Mouse (Mus musculus): ENCODE results near the gene Atg3.

Gene Atg3

GRCm38 (mm10) chr16:45204438-45204837, 45.9 kb downstream of the Atg3 start:
- in situ Hi-C loops (cut with MboI, MseI) = no loop called here

GRCm38 (mm10) chr16:45204859-45205670, 46.5 kb downstream of the Atg3 start:
- in situ Hi-C loops (cut with MboI, MseI) = no loop called here

GRCm38 (mm10) chr16:45222016-45222415, 63.4 kb downstream of the Atg3 start:
- in situ Hi-C loops (cut with MboI, MseI) = loop anchor here (10.0 kb wide), 1 partner anchor 183 kb away; the partner anchor contains the start of gene Cd200

GRCm38 (mm10) chr16:45222771-45223170, 64.2 kb downstream of the Atg3 start:
- in situ Hi-C loops (cut with MboI, MseI) = loop anchor here (10.0 kb wide), 1 partner anchor 182 kb away; the partner anchor contains the start of gene Cd200

GRCm38 (mm10) chr16:45223648-45224388, 65.2 kb downstream of the Atg3 start, which contains the start of gene Btla:
Btla (plus strand) TSS chr16:45224315.
- in situ Hi-C loops (cut with MboI, MseI) = loop anchor here (10.0 kb wide), 1 partner anchor 181 kb away; the partner anchor contains the start of gene Cd200

- in situ Hi-C loops (cut with MboI, MseI) = loop anchor here (10.0 kb wide), 1 partner anchor 180 kb away; the partner anchor contains the start of gene Cd200
These were observed 65.9 kb downstream of the Atg3 start for GRCm38 (mm10) chr16:45224431-45225008.

- in situ Hi-C loops (cut with MboI, MseI) = loop anchor here (10.0 kb wide), 1 partner anchor 178 kb away; the partner anchor contains the start of gene Cd200
These were observed 68.4 kb downstream of the Atg3 start for GRCm38 (mm10) chr16:45227002-45227401.

GRCm38 (mm10) chr16:45231296-45231695, 72.7 kb downstream of the Atg3 start:
- in situ Hi-C loops (cut with MboI, MseI) = no loop called here

- in situ Hi-C loops (cut with MboI, MseI) = no loop called here
These were observed 74.4 kb downstream of the Atg3 start for GRCm38 (mm10) chr16:45233007-45233406.
